Mouse (Mus musculus) urinary bladder, postnatal 25 days (tissue): ENCODE data around the gene Kank4.
"Not testable (repeated sequence)": the region's sequence is repeated elsewhere in the genome, so short reads cannot be mapped to it uniquely, and the experiment has no call there.

Experiments used
- DNase-seq: peaks from one replicate; pipeline ENCODE4 v3.0.0; 2022; ENCODE audit warnings: low spot score

Kank4 gene

DNA sequence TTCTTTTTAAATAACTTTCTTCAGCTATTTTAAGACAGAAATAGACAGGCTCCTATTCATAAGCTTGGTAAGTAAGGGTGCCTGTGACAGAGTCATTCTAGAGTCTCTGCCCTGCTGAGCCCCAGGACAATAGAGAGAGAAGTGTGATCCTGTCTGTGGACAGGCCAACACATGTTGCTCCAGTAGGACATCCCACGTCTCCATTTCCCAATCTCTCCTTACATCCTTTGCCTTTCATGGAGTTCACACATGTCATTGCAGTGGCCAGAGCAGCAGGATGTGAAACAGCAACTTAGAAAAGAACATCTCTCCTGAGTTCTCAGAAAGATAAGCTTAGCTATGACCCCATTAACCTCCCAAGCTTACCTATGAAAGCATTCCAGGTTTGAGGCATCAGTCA, 14.4 kb upstream of the Kank4 start:
- no peak for DNase-seq

- DNase-seq = no peak
Observed at GRCm38 (mm10) chr4:98826701-98827100, 9.4 kb upstream of the Kank4 start.

GRCm38 (mm10) chr4:98823740-98824139, 6.4 kb upstream of the Kank4 start, which contains the start of gene I0C0044D17Rik:
Gene I0C0044D17Rik, minus strand, starts transcription at chr4:98823840.
- DNase-seq = not testable (repeated sequence)

DNA sequence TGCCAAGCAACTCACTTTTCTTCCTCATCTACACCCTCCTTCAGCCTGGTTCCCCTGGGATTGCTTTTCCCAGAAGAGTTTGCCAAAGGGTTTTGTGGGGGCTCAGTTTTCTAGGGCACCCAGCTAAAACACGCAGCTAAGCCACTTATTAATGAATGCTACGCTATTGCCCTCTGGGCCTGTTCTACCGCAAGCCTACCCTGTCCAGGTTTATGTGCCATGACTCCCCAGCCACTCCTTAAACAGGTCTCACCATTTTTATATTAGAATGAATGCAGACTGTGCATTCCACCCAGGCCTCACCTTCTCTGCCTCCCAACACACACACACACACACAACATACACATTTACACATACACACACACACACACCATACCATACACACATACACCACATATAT, 5.7 kb upstream of the Kank4 start:
- no peak for DNase-seq

- DNase-seq = no peak
Observed at GRCm38 (mm10) chr4:98822478-98822877, 5.1 kb upstream of the Kank4 start.

DNA sequence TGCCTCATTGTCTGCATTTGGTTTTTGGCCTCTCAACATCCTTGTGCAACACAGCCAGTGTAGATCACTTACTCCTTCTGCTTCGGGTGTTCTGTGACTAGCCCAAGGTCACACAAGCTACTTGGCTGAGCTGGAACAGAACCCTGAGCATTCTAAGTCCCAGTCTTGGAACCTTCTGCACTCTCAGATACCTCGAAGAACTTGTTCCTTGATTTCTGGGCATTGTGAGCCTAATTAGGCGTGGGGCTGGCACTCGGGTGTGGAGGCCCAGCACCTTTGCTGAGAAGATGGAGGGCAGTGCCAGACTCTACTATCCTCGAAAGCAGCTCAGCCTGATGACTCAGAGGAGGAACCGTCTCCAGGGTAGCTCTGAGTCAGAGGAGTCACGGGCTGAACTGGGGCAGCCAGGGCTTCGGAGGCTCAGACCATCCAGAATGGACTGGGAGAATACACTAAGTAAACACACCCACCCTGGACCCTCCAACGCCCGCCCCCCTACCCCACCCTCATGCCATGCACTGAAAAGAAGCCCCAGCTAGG, 1.9 kb upstream of the Kank4 start:
- no peak for DNase-seq

- no peak for DNase-seq
Observed at GRCm38 (mm10) chr4:98816807-98817183, 542 bp downstream of the Kank4 start.

DNA sequence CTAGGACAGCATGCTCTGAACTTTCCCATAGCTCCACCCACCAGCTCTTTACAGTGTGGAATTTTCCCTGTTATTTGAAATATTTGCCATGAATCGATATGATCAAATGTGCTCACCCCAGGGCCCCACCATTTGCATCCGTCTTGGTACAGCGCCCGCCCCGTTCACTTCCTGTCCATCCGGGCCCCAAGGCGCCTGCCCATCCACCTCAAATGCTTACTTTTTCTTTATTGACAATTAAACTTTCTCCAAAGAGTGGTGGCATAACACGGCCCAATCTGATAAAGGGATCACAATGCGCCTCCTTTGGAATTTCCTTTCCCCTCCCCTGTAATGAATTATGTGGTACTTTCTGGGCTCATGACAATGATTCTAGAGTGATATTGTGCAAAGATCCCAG, 11.0 kb downstream of the Kank4 start:
- DNase-seq = no peak

DNA sequence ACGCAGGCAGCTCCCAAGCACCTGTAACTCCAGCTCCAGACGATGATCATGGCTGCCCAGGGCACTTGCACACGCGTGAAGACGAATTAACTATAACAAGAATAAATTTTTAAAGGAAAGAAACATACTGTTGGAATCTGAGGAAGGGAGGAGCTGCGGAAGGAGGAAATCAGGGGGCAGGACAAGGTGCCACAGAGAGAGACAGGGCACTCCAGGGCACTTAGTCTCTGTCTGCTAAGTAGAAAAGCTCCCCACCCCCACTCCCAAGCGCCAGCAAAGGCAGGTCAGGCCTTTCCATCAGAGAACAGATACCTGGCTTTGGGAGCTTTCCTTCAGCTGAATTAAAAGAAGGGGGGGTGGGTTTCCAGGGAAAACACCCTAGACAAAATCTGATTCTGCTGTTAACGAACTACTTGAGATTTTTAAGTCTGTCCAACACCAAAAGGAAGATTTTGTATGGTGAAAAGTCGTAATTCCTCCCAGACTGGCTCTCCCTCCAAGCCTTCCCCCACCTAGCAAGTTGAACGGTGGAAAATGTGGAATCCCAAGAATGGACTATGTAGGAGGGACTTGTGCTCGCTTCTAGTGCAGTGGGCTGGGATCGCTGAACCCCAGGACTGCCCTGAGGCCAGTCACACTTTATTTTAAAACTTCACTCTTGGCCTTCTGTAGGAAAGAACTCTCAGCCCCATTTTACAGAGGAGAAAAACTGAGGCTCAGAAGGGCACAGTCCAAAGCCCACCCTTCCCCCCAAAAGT, 11.9 kb downstream of the Kank4 start:
- no peak for DNase-seq

GRCm38 (mm10) chr4:98804476-98805134, 12.7 kb downstream of the Kank4 start:
- no peak for DNase-seq

GRCm38 (mm10) chr4:98801775-98802174, 15.6 kb downstream of the Kank4 start:
- DNase-seq = no peak

GRCm38 (mm10) chr4:98800824-98801223, 16.5 kb downstream of the Kank4 start:
- no peak for DNase-seq

DNA sequence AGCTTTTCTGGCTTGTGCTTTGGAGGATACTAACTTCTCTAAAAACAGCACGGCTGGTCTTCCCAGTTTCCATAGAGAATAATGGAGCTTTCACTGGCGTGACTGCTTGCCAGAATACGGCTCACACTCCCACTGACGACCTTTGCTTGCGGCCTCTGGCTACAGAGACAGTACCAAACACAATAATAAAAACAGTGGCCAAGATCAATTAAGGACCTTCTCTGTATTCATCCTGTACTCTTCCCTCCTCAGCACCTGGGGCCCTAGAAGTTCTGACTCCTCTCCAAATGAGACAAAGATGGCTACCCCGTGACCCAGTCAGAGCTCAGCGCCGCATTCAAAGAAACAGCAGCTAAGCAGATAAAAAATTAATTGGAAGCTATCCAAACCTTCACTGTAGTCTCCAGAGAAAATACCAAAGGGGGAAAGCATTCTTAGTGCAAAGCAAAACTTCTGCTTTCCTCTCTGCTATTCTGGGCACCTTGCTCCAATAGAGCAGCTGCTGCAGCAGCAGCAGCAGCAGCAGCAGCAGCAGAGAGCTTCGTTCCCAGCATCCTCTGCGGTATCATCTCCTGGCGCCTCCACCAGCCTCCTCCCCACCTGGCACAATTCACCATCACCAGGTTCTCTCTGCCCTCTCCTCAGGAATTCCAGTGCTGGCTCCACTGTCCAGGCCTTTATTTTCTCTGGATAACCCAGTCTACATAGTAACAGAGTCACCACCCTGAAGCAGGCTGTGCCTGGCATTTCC, 20.6 kb downstream of the Kank4 start:
- DNase-seq = no peak

DNA sequence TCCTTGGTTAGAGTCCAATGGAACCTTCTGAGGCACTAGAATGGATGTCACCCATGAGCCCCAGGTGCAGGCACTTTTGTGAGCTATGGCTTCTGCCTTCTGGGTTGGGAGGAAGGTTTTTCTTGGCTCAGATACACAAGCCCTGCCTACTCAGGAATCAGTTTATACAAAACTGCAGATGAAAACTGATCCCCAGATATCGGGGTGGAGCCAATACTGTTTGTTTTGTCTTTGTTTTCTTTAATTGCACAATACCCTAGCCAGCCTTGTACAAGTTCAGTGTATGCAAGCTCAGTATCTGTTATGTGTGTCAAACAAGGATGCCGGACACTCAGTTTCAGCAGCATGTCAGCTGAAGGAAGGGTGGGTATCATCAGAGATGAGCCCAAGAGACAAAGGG, 22.1 kb downstream of the Kank4 start:
- no peak for DNase-seq

DNA sequence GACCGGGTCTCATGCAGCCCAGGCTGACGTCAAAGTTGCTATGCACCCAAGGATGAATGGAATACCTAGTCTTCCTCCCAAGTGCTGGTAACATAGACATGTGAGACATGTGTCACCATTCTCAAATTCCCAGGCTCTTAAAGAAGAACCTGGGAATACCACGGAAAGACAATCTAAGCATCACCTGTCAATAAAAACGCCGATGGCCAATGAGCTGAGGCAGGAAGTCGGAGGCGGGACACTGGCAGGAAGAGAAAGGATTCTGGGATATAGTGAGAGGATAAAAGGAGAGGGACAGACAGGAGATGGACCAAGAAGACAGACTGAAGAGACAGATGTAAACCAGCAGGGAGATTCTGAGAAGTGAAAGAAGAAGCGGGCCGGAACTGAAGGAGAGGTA, 23.9 kb downstream of the Kank4 start:
- no peak for DNase-seq

DNA sequence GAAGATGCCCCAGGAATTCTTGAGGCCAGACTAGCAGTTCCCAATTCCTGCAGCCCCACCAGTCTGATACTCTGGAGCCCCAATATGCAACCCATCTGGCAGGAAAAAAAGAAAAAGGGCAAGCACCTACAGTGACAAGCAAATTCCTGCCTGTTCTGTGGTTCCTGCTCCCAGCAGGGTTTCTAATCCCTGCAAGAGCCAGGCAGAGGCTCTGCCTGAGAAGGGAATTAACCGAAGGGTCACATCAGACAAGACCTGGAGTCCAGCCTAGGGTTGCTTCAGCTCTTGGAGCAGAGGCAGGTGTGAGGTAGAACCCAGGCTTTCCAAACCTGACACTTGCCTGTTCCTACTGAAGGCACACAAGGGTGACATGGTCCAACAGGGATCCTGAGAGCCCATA, 26.6 kb downstream of the Kank4 start:
- DNase-seq = no peak

- no peak for DNase-seq
Observed at GRCm38 (mm10) chr4:98789861-98790311, 27.5 kb downstream of the Kank4 start.

GRCm38 (mm10) chr4:98789133-98789765, 28.1 kb downstream of the Kank4 start:
- no peak for DNase-seq

GRCm38 (mm10) chr4:98786281-98786680, 31.1 kb downstream of the Kank4 start:
- no peak for DNase-seq

DNA sequence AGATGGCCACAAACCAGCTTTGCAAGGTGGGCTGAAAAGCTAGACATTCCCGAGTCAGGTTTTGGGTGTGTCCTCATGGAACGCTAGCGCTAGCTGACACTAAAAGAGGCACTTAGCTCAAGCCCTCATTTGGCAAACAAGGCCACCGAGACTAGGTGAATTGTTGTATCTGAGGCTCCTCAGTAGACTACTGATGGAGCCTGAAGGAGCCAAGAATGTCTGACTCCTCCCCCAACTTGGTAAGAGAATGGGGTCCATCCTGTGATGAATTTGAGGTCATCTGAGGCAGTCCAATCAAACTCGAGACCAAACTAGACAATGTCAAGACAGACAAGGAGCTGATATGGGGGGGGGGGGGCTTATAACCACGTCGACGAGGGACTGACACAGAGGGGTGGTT, 31.5 kb downstream of the Kank4 start:
- DNase-seq = no peak

DNA sequence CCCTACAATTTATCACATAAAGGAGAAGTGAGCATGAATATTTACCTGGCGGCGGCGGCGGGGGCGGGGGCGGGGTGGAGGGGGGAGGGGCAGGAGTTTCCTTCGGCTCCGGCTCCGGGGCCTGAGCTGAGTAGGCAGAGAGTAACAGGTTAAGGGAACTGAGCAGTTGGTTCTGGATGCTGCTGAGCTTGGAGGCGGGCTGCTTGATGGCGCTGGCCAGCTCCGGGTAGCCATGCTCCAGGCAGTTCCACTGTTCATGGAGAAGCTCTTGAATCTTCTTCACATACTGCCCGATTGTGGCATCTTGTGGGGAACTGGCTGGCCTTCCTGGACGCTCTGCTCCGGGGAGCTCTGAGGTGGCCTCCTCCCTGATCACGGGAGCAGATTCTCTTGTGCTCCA, 39.1 kb downstream of the Kank4 start:
- no peak for DNase-seq

DNA sequence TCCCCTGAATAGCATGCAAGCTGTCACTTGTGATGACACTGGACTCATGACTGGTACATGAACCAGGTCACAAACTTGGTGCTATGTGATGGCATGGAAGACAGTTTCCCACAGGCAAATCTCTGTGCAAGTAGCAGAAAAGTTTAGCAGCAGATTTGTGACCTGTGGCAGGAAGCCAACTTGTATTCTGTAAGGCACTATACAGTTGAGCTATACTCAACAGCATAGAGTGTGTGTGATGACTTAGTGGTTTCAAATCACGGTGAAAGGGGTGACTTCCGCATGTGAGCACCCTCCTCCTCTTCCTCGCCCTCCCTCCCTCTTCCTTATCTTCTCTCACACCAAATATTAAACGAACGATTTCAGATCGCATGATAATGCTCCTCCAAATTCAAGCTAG, 39.9 kb downstream of the Kank4 start:
- no peak for DNase-seq
